Mouse (Mus musculus) ES-CJ7 (cell line): ENCODE measurements around the gene Pacsin2.

ENCODE experiments used
- DNase-seq: peaks from one replicate; pipeline ENCODE4 v3.0.0; 2011; ENCODE audit warnings: low read depth, low spot score

The Pacsin2 gene

GRCm38 (mm10) chr15:83451621-83452210 is 12.7 kb downstream of the Pacsin2 start:
- no peak for DNase-seq

- DNase-seq: no peak
Observed at GRCm38 (mm10) chr15:83450007-83450406, 14.4 kb downstream of the Pacsin2 start.

- DNase-seq: no peak
Observed at GRCm38 (mm10) chr15:83448646-83449045, 15.8 kb downstream of the Pacsin2 start.

GRCm38 (mm10) chr15:83447791-83448544 is 16.4 kb downstream of the Pacsin2 start:
- no peak for DNase-seq

GRCm38 (mm10) chr15:83445908-83446307 is 18.5 kb downstream of the Pacsin2 start:
- DNase-seq: no peak

- peak; percentile 22 for DNase-seq
Observed at GRCm38 (mm10) chr15:83445383-83445782, 19.0 kb downstream of the Pacsin2 start.

- peak; percentile 84 for DNase-seq
Observed at GRCm38 (mm10) chr15:83444425-83444824, 20.0 kb downstream of the Pacsin2 start.

- no peak for DNase-seq
Observed at GRCm38 (mm10) chr15:83442495-83443037, 21.8 kb downstream of the Pacsin2 start.

- DNase-seq: no peak
Observed at GRCm38 (mm10) chr15:83440726-83441125, 23.7 kb downstream of the Pacsin2 start.

GRCm38 (mm10) chr15:83436541-83436940 is 27.9 kb downstream of the Pacsin2 start:
- DNase-seq: no peak

GRCm38 (mm10) chr15:83435324-83436090 is 28.9 kb downstream of the Pacsin2 start:
- DNase-seq: no peak

GRCm38 (mm10) chr15:83434692-83435091 is 29.7 kb downstream of the Pacsin2 start:
- no peak for DNase-seq

- no peak for DNase-seq
Observed at GRCm38 (mm10) chr15:83433344-83433743, 31.1 kb downstream of the Pacsin2 start.

GRCm38 (mm10) chr15:83432231-83433031 is 32.0 kb downstream of the Pacsin2 start:
- peak; percentile 43 for DNase-seq

GRCm38 (mm10) chr15:83430986-83431763 is 33.2 kb downstream of the Pacsin2 start:
- DNase-seq: no peak

GRCm38 (mm10) chr15:83430419-83430818 is 34.0 kb downstream of the Pacsin2 start:
- no peak for DNase-seq

- no peak for DNase-seq
Observed at GRCm38 (mm10) chr15:83428586-83428985, 35.8 kb downstream of the Pacsin2 start.

GRCm38 (mm10) chr15:83427294-83428163 is 36.9 kb downstream of the Pacsin2 start:
- DNase-seq: peak; percentile 26

GRCm38 (mm10) chr15:83425794-83426193 is 38.6 kb downstream of the Pacsin2 start:
- no peak for DNase-seq

GRCm38 (mm10) chr15:83425277-83425676 is 39.1 kb downstream of the Pacsin2 start:
- no peak for DNase-seq
